Mouse (Mus musculus) heart, embryonic 15.5 days (tissue): ENCODE measurements at regions not wholly inside any gene's neighbourhood (a gene's known extent, or its start where the extent isn't known, plus 50 kb on each side); places are given as distances from the start of the nearest gene placed in this dataset.

Source experiments
- ATAC-seq: fragments of 200-750 bp; cut with Nextera tagmentation; replicated peaks from 2 replicates; pipeline ENCODE4 v1.8.0; 2017; ENCODE audit warnings: low read depth, moderate TSS enrichment; ENCODE audit not compliant: insufficient number of reproducible peaks, insufficient read depth, low FRiP score
- H3K27ac ChIP-seq: fragments of 300-500 bp; sonication (generic); 2 replicates; pipeline ENCODE4 v1.5.1; 2015; ENCODE audit warnings: mild to moderate bottlenecking, inconsistent platforms
- H3K27me3 ChIP-seq: fragments of 300-500 bp; sonication (generic); 2 replicates; pipeline ENCODE4 v1.6.1; 2015; ENCODE audit warnings: inconsistent platforms
- H3K36me3 ChIP-seq: fragments of 300-500 bp; sonication (generic); 2 replicates; pipeline ENCODE4 v1.6.1; 2015; ENCODE audit warnings: mild to moderate bottlenecking, inconsistent platforms
- H3K4me1 ChIP-seq: fragments of 300-500 bp; sonication (generic); replicated peaks from 2 replicates; pipeline ENCODE4 v1.6.1; 2015; ENCODE audit warnings: inconsistent platforms
- H3K4me2 ChIP-seq: fragments of 300-500 bp; sonication (generic); 2 replicates; pipeline ENCODE4 v1.6.1; 2015; ENCODE audit warnings: inconsistent platforms, mild to moderate bottlenecking, moderate library complexity
- H3K4me3 ChIP-seq: fragments of 300-500 bp; sonication (generic); 2 replicates; pipeline ENCODE4 v1.5.1; 2015; ENCODE audit warnings: mild to moderate bottlenecking, inconsistent platforms
- H3K9ac ChIP-seq: fragments of 300-500 bp; sonication (generic); 2 replicates; pipeline ENCODE4 v1.6.1; 2015; ENCODE audit warnings: mild to moderate bottlenecking, inconsistent platforms
- H3K9me3 ChIP-seq: fragments of 300-500 bp; sonication (generic); replicated peaks from 2 replicates; pipeline ENCODE4 v1.6.1; 2016; ENCODE audit warnings: inconsistent platforms
- WGBS: fragments of 180-500 bp; shearing (Covaris S2); methylation state at CpG from one replicate; pipeline ENCODE4 v1.1.7; 2015; ENCODE audit warnings: mixed read lengths; 5-methylcytosine and 5-hydroxymethylcytosine counted together

DNA sequence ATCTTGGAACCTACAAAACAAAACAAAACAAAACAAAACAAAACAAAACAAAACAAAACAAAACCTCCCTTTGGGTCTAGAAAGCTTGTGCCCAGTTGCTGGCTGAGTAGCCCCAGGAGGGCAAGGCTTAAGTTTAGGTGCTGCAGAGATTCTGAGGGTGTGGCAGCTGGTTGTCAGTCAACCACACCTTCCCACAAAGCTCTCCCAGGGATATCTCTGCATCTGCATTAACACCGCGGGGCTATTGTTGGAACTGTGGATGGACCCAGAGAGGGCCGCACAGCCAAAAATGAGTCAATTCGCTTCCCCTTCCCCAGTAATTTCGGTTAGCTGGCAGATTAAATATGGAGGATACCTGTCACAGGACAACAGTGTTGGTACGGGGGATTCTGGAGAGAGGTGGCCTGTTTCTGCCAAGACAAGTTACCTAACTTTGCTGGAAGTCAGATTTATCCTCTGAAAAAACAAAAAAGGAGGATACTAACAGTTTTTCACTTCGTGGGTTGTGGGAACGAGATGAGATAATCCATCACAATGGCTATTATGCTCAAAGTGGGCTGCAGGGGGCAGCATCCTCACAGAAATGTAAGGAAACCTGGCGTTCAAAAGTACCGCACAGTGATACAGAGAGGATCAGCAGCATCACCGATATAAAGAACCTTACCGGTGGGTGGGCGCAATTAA is 96.7 kb downstream of the 1500009L16Rik start:
- H3K27me3 ChIP-seq = peaks cover 3% of the 10 kb centered on the region; the same call in 1 of the 2 replicates
- no peaks in the 10 kb centered on the region for H3K9me3 ChIP-seq
- no peak overlapping the region for H3K27ac ChIP-seq
- 9% methylated on average over 13 of the region's 13 CpGs for WGBS
- H3K4me3 ChIP-seq = peak overlapping the region; percentile 19; the same call in 1 of the 2 replicates
- 0 out of 2 replicates have a peak overlapping the region, but pooled peaks have one; percentile 5 for H3K9ac ChIP-seq
- H3K36me3 ChIP-seq = no peaks in the 10 kb centered on the region
- ATAC-seq = no peak
- peaks cover 3% of the 10 kb centered on the region; the same call in 1 of the 2 replicates for H3K4me1 ChIP-seq
- H3K4me2 ChIP-seq = peak overlapping the region; percentile 49

DNA sequence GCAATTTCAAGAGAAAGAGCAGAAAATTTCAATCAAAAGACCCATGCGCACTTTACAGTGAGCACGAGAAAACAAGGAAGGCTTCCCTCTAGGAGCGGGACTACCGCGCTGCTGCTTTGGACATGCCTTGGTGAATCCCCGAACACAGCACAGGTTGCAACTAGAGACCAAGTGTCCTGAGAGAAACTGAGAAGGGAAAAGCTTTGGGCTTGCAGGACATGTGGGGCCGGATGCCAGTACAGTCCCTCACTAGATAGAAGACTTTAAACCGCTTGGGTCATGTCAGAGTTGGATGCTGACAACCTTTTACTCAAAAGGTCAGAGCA is 97.2 kb downstream of the 1500009L16Rik start:
- ATAC-seq = no peak
- Histone ChIP-seq H3K36me3 (no peaks in the 10 kb centered on the region), H3K4me1 (peaks cover 3% of the 10 kb centered on the region; the same call in 1 of the 2 replicates), H3K27me3 (peaks cover 3% of the 10 kb centered on the region; the same call in 1 of the 2 replicates), H3K9ac (no peak overlapping the region), H3K4me2 (no peak overlapping the region), H3K4me3 (no peak overlapping the region), H3K9me3 (no peaks in the 10 kb centered on the region), H3K27ac (no peak overlapping the region)
- WGBS = 72% methylated on average over 8 of the region's 8 CpGs

DNA sequence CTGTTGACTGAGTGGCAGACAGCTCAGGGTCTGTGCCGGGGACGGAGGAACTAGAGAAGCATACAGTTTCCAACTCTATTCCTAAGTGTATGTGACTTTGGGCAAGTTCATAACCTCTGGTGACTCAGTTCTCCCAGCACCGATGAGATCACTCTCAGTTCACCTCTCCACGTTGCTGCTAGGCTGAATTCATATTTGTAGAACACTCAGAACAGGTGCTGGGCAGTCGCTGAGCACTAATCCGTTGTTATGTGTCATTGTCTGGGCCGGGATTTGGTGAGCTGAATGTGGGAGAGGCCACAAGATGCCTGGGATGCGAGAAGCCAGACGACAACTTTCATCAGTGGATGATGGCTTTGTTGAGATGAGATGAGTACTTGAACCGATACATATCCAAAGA is 98.4 kb downstream of the 1500009L16Rik start:
- ATAC-seq = no peak
- peaks cover 3% of the 10 kb centered on the region; the same call in 1 of the 2 replicates for H3K27me3 ChIP-seq
- 73% methylated on average over 10 of the region's 10 CpGs for WGBS

DNA sequence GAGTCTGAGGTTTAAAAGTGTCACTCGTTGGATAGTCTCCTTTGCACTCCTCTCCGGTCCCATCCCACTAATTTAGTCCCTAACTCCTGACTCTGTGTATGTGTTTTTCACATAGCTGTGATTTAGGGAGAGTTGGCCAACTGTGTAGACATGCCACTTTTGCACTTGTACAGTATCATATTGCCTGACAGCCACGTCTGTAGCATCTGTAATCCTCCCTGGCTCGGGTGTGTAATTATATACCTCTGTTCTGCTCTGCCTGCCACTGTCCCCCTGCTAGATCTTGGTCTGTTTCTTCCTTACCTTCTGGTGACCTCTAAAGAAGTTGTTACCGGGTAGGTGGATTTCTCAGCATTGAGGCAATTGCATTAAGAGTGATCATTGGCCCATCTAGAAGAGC is 103.4 kb downstream of the 1500009L16Rik start:
- WGBS = 83% methylated on average over 5 of the region's 5 CpGs
- no peak overlapping the region for H3K4me2 ChIP-seq
- H3K4me1 ChIP-seq = no peaks in the 10 kb centered on the region
- H3K27ac ChIP-seq = no peak overlapping the region
- H3K4me3 ChIP-seq = no peak overlapping the region
- ATAC-seq = no peak
- H3K9me3 ChIP-seq = no peaks in the 10 kb centered on the region
- no peaks in the 10 kb centered on the region for H3K27me3 ChIP-seq
- H3K36me3 ChIP-seq = no peaks in the 10 kb centered on the region
- no peak overlapping the region for H3K9ac ChIP-seq

More for the DNA sequence above, 98.4 kb downstream of the 1500009L16Rik start:
- Histone ChIP-seq H3K9ac (no peak overlapping the region), H3K9me3 (no peaks in the 10 kb centered on the region), H3K36me3 (no peaks in the 10 kb centered on the region), H3K4me2 (no peak overlapping the region), H3K27ac (no peak overlapping the region), H3K4me3 (no peak overlapping the region), H3K4me1 (peaks cover 3% of the 10 kb centered on the region; the same call in 1 of the 2 replicates)

DNA sequence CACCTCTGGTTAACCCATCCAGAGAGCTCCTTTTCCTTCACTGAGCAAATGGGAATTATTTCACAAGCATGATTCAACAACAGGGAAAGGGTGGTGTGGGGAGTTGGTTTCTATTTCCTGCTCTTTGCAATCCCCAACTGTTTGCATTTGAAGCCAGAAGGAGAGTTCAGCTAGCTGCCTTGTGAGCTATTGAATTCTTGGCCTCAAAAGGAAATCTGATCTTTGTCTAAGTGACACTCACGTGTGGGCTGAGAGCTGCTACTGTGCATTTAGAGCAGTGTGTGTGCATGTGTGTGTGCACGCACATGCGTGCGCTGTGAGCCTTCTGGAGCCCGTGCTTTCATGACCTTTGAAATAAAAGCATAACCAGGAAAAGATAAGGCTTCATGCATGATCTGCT is 113.7 kb downstream of the 1500009L16Rik start:
- Histone ChIP-seq H3K9me3 (no peaks in the 10 kb centered on the region), H3K4me1 (no peaks in the 10 kb centered on the region), H3K9ac (no peak overlapping the region), H3K27ac (peak overlapping the region; percentile 10; the same call in 1 of the 2 replicates), H3K36me3 (no peaks in the 10 kb centered on the region), H3K4me2 (no peak overlapping the region), H3K27me3 (no peaks in the 10 kb centered on the region), H3K4me3 (no peak overlapping the region)
- 54% methylated on average over 5 of the region's 5 CpGs for WGBS
- 0 out of 2 replicates have a peak, but pooled peaks have one; percentile 47 for ATAC-seq

DNA sequence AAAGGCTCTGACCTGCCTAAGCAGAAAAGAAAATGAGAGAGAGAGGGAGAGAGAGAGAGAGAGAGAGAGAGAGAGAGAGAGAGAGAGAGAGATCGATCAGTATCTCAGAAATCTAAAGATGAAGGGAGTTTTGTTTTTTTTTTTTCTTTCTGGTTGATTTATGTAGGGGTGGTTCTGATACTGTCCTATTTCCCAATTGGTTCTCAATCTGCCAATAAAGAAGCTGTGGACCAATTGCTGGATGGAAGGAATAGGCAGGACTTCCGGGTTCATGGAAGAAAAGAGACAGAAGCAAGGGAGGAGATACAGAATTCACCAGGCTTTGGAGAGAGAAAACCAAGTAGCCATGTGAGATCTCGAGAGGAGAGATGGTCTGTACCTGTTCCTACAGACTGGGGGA is 117.6 kb downstream of the 1500009L16Rik start:
- no peak overlapping the region for H3K4me2 ChIP-seq
- H3K9ac ChIP-seq = no peak overlapping the region
- WGBS = 71% methylated on average over 3 of the region's 3 CpGs
- H3K4me1 ChIP-seq = no peaks in the 10 kb centered on the region
- no peak overlapping the region for H3K4me3 ChIP-seq
- H3K9me3 ChIP-seq = 0 out of 2 replicates have a peak, but pooled peaks cover 3% of the 10 kb centered on the region
- no peak overlapping the region for H3K27ac ChIP-seq
- H3K27me3 ChIP-seq = no peaks in the 10 kb centered on the region
- no peaks in the 10 kb centered on the region for H3K36me3 ChIP-seq
- ATAC-seq = no peak

DNA sequence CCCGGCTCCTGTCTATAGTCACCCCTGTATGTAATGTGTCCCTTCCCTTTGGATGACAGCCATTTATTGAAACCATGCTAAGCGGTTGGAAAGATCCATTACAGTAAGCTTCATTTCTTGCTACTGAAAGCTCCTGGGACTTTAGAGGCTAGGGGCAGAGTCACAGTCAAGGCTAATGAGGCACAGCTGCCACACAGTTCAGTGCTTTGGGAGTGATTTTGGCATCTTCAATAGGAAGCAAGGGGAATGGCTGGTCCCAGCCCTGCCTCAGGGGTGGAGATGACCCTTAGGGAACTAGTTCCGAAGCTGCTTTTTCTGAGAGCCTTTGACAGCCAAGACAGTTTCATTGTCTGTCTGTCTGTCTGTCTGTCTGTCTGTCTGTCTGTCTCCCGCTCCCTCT is 128.2 kb downstream of the 1500009L16Rik start:
- H3K4me3 ChIP-seq = no peak overlapping the region
- no peak overlapping the region for H3K4me2 ChIP-seq
- H3K9ac ChIP-seq = no peak overlapping the region
- no peak overlapping the region for H3K27ac ChIP-seq
- H3K9me3 ChIP-seq = no peaks in the 10 kb centered on the region
- H3K27me3 ChIP-seq = no peaks in the 10 kb centered on the region
- ATAC-seq = no peak
- WGBS = 81% methylated on average over 4 of the region's 4 CpGs
- no peaks in the 10 kb centered on the region for H3K36me3 ChIP-seq
- peaks cover 14% of the 10 kb centered on the region for H3K4me1 ChIP-seq

DNA sequence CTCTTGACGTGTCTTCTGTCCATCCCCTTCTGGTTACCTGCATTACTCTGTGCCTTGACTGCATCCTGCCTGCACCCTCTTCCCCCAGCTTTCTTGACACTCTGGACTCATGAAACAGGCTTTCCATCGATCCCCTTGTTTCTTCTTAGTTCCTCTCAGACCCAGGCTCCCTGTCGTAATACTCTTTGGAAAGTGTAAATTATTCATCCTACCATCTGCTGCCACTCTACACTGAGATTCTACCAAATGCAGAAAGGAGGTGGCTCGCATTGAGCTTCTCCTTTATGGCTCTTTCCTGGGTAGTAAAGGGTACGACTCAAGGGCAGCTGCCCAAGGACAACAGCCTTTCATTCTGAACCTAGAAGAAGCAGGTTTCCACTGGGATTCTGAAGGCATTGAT is 129.5 kb downstream of the 1500009L16Rik start:
- H3K4me1 ChIP-seq = 0 out of 2 replicates have a peak, but pooled peaks cover 3% of the 10 kb centered on the region
- no peaks in the 10 kb centered on the region for H3K9me3 ChIP-seq
- H3K4me3 ChIP-seq = no peak overlapping the region
- no peak overlapping the region for H3K9ac ChIP-seq
- H3K27ac ChIP-seq = no peak overlapping the region
- H3K27me3 ChIP-seq = no peaks in the 10 kb centered on the region
- H3K4me2 ChIP-seq = no peak overlapping the region
- WGBS = 76% methylated on average over 5 of the region's 5 CpGs
- no peaks in the 10 kb centered on the region for H3K36me3 ChIP-seq
- ATAC-seq = no peak

DNA sequence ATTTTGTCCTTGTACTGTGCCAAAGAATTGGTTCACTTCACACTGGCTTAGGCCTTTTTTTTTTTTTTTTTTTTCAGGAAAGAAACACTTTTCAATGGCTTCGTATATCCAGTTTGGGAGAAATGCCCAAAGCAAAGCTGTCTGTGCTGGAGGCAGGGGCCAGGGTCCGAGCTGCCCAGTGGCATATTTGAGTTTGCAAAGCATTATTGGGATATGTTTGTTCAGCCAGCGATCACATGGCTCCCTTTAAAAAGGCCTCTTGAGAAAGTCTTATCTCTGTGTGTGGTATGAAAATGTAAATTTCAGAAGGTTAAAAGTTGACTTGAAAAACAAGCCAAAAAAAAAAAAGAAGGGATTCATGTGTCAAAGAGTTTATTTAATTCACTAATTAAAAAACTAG is 130.1 kb downstream of the 1500009L16Rik start:
- H3K4me1 ChIP-seq = 0 out of 2 replicates have a peak, but pooled peaks cover 3% of the 10 kb centered on the region
- H3K9ac ChIP-seq = no peak overlapping the region
- no peak overlapping the region for H3K4me2 ChIP-seq
- H3K36me3 ChIP-seq = no peaks in the 10 kb centered on the region
- WGBS = 59% methylated on average over 3 of the region's 3 CpGs
- no peak overlapping the region for H3K27ac ChIP-seq
- no peaks in the 10 kb centered on the region for H3K9me3 ChIP-seq
- no peaks in the 10 kb centered on the region for H3K27me3 ChIP-seq
- no peak overlapping the region for H3K4me3 ChIP-seq
- no peak for ATAC-seq

DNA sequence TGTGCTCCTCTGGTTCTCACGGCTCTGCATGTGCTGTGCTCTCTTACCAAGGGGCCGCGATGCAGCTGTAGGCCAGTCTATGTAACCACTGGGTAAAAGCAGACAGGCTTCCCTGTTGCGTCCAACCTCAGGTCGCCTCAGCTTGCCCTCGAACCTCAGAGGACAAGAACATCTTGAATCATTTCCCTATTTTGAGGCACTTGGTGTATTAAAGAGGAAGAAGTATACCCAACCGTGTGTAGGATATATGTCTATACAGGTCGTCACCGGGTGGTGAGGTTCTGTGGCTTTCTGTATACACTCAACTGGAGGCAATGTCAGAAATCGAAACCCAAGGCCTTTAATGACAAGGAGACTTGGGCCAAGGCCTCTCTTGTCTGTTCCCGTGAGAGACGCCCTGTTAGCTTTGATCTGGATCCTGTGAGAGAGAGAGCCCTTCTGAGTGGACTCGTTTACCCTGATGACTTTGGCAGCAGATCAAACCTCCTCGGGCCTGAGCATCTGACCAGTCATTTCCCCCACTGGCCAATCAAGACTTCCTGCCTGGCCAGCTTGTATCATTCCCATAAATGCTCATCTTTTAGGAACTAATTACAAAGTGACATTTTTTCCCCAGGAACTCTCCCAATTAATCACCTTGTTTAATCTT is 135.3 kb downstream of the 1500009L16Rik start:
- ATAC-seq = no peak
- Histone ChIP-seq H3K36me3 (no peaks in the 10 kb centered on the region), H3K4me2 (no peak overlapping the region), H3K9ac (no peak overlapping the region), H3K27ac (no peak overlapping the region), H3K9me3 (no peaks in the 10 kb centered on the region), H3K4me3 (no peak overlapping the region), H3K4me1 (peaks cover 11% of the 10 kb centered on the region; the same call in 1 of the 2 replicates), H3K27me3 (no peaks in the 10 kb centered on the region)
- WGBS = 65% methylated on average over 14 of the region's 14 CpGs

DNA sequence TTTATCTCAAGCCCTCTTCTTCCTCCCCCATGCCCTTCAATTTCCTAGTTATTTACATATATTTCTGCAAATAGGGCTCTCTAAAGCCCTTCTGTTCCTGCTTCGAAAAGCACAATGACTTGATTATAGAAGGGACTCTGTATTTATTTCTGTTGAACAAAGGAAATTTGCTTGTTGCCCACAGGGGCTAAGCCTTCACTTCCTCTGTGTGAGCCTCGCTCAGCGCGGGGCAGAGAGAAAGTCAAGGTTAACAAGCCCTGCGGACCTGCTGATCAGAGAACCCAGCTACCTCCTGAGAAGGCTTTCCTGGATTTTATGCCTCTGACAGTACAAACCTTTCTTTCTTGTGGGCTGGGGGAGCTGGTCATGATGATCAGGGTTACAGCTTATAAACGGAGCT is 136.0 kb downstream of the 1500009L16Rik start:
- peak overlapping the region; percentile 3; the same call in 1 of the 2 replicates for H3K27ac ChIP-seq
- no peaks in the 10 kb centered on the region for H3K9me3 ChIP-seq
- no peaks in the 10 kb centered on the region for H3K36me3 ChIP-seq
- H3K9ac ChIP-seq = no peak overlapping the region
- no peak for ATAC-seq
- H3K4me1 ChIP-seq = peaks cover 11% of the 10 kb centered on the region; the same call in 1 of the 2 replicates
- no peak overlapping the region for H3K4me2 ChIP-seq
- WGBS = 58% methylated on average over 6 of the region's 6 CpGs
- H3K27me3 ChIP-seq = no peaks in the 10 kb centered on the region
- H3K4me3 ChIP-seq = no peak overlapping the region
